Mouse (Mus musculus): ENCODE results near the gene Ndufa4.

DNA sequence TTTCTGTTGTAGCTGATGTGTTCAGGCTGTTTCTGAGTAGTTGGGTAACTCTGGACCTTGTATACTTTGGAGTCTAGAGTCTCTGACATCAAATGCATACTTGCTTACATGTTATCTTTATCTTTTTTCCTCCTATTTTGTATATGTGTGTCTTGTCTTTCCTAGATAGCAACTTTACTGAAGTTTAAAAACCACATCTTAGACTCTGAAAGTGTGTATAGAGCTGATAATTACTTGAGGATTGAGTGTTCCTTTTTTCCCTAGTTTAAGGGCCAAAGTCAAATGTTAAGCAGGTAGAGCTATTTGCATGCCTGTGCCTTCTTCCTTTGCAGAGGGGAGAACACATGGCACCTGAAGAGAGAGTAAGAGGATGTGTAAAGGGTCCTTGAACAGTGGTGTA, 33.6 kb upstream of the Ndufa4 start:
- no peak for TF ChIP-seq CTCF (IDR thresholded peaks at IDR 0.05; ENCODE audit: low read depth, low read length)
- no peak for TF ChIP-seq POLR2A (IDR thresholded peaks at IDR 0.05; ENCODE audit: extremely low read depth, insufficient read depth, low read length)
